Mouse (Mus musculus) cerebellum, adult 2 months (tissue): ENCODE measurements around the gene Psmb3. TPM values are rescaled to one million over a fixed set of nuclear protein-coding genes. Genes with fewer than 3 reads are reported as not detected.

Experiments
- DNase-seq, 2 experiments: peaks; one replicate each; pipeline ENCODE4 v3.0.0; 2021
- H3K27ac ChIP-seq: fragments of 200-500 bp; 2 replicates; pipeline ENCODE4 v1.5.1; 2012; ENCODE audit warnings: low read length, control low read depth, inconsistent platforms; ENCODE audit not compliant: insufficient read depth
- H3K27me3 ChIP-seq: fragments of 200-500 bp; 2 replicates; pipeline ENCODE4 v1.6.1; 2012; ENCODE audit warnings: inconsistent platforms, mild to moderate bottlenecking, low read length, moderate library complexity; ENCODE audit not compliant: control insufficient read depth, insufficient read depth
- H3K4me1 ChIP-seq: fragments of 200-500 bp; 2 replicates; pipeline ENCODE4 v1.6.1; 2011; ENCODE audit warnings: low read length; ENCODE audit not compliant: control insufficient read depth, insufficient read depth
- H3K4me3 ChIP-seq: fragments of 200-500 bp; replicated peaks from 2 replicates; pipeline ENCODE3; 2011; ENCODE audit warnings: mild to moderate bottlenecking, low read depth, low read length, control low read depth; ENCODE audit not compliant: insufficient read depth
- CTCF ChIP-seq: fragments of 200-500 bp; IDR thresholded peaks from 2 replicates; pipeline ENCODE4 v1.5.1; 2011; ENCODE audit warnings: low read depth, mild to moderate bottlenecking, control low read depth, low read length, moderate library complexity, borderline replicate concordance; ENCODE audit not compliant: insufficient read depth
- POLR2A ChIP-seq: fragments of 200-500 bp; IDR thresholded peaks from 2 replicates; pipeline ENCODE4 v1.6.1; 2011; ENCODE audit warnings: low read length, control low read depth, borderline replicate concordance; ENCODE audit not compliant: insufficient read depth
- WGBS: fragments of 180-500 bp; shearing (Covaris S2); methylation state at CpG from one replicate; pipeline ENCODE4 v1.1.7; 2018; 5-methylcytosine and 5-hydroxymethylcytosine counted together
- polyA plus RNA-seq: library from polyadenylated mRNA; depleted of rRNA; stranded (reverse); fragments of >200 nt; gene quantifications from 2 replicates; pipeline ENCODE4 v1.2.3, GENCODE M21; 2012

Gene Psmb3
- polyA plus RNA-seq, 1 experiment = 291 TPM

- H3K27me3 ChIP-seq = no peaks in the 10 kb centered on the region
- H3K4me1 ChIP-seq = peaks cover 16% of the 10 kb centered on the region
- 71% methylated on average over 6 of the region's 6 CpGs for WGBS
- no peak overlapping the region for H3K27ac ChIP-seq
- TF ChIP-seq CTCF = no peak
- TF ChIP-seq POLR2A = no peak
- no peak for DNase-seq
- H3K4me3 ChIP-seq = no peak overlapping the region
Measured at GRCm38 (mm10) chr11:97682504-97683055, 20.6 kb upstream of the Psmb3 start.

GRCm38 (mm10) chr11:97684063-97684680 is 19.0 kb upstream of the Psmb3 start:
- TF ChIP-seq POLR2A (no peak), CTCF (no peak)
- peak overlapping the region; percentile 50; the same call in 1 of the 2 replicates for H3K27ac ChIP-seq
- no peaks in the 10 kb centered on the region for H3K27me3 ChIP-seq
- WGBS = 89% methylated on average over 6 of the region's 6 CpGs
- no peak for DNase-seq
- peaks cover 16% of the 10 kb centered on the region for H3K4me1 ChIP-seq
- H3K4me3 ChIP-seq = no peak overlapping the region

- DNase-seq = peak in 1 of 2 experiments; percentile 41
- Histone ChIP-seq H3K27me3 (no peaks in the 10 kb centered on the region), H3K4me1 (peaks cover 16% of the 10 kb centered on the region), H3K27ac (peak overlapping the region; percentile 50; the same call in 1 of the 2 replicates), H3K4me3 (no peak overlapping the region)
- no peak for TF ChIP-seq CTCF
- 23% methylated on average over 7 of the region's 7 CpGs for WGBS
Measured at GRCm38 (mm10) chr11:97684766-97685165, 18.4 kb upstream of the Psmb3 start.

GRCm38 (mm10) chr11:97685613-97686321 is 17.4 kb upstream of the Psmb3 start, which contains the start of gene Cisd3:
Gene Cisd3 (plus strand): TSS chr11:97685826.
- DNase-seq = peak; percentile 94 to 96
- under 1% methylated on average over 43 of the region's 43 CpGs for WGBS
- Histone ChIP-seq H3K27ac (peak within 1 kb of the TSS; percentile 50; the same call in 1 of the 2 replicates), H3K4me1 (peaks cover 16% of the 10 kb centered on the region), H3K27me3 (no peaks in the 10 kb centered on the region), H3K4me3 (peak within 1 kb of the TSS; percentile 75)
- TF ChIP-seq CTCF = no peak
- peak; percentile 66; the same call in 1 of the 2 replicates for TF ChIP-seq POLR2A

GRCm38 (mm10) chr11:97686322-97686908 is 16.8 kb upstream of the Psmb3 start:
- 58% methylated on average over 11 of the region's 11 CpGs for WGBS
- peak overlapping the region; percentile 75 for H3K4me3 ChIP-seq
- H3K4me1 ChIP-seq = peaks cover 16% of the 10 kb centered on the region
- no peaks in the 10 kb centered on the region for H3K27me3 ChIP-seq
- H3K27ac ChIP-seq = 0 out of 2 replicates have a peak overlapping the region, but pooled peaks have one; percentile 3
- TF ChIP-seq CTCF (no peak), POLR2A (no peak)
- peak; percentile 40 to 44 for DNase-seq

- H3K27ac ChIP-seq = no peak overlapping the region
- DNase-seq = no peak
- 80% methylated on average over 3 of the region's 3 CpGs for WGBS
Measured at GRCm38 (mm10) chr11:97687061-97687460, 16.1 kb upstream of the Psmb3 start.

GRCm38 (mm10) chr11:97689861-97690260 is 13.3 kb upstream of the Psmb3 start:
- peak; percentile 92 for TF ChIP-seq CTCF
- TF ChIP-seq POLR2A = no peak
- no peaks in the 10 kb centered on the region for H3K27me3 ChIP-seq
- no peak overlapping the region for H3K4me3 ChIP-seq
- WGBS = 20% methylated on average over 10 of the region's 10 CpGs
- peak in 1 of 2 experiments; percentile 67 for DNase-seq
- no peak overlapping the region for H3K27ac ChIP-seq
- peaks cover 15% of the 10 kb centered on the region for H3K4me1 ChIP-seq

More at GRCm38 (mm10) chr11:97687061-97687460, 16.1 kb upstream of the Psmb3 start:
- peaks cover 16% of the 10 kb centered on the region for H3K4me1 ChIP-seq
- TF ChIP-seq CTCF (no peak), POLR2A (no peak)
- no peak overlapping the region for H3K4me3 ChIP-seq
- no peaks in the 10 kb centered on the region for H3K27me3 ChIP-seq

- Histone ChIP-seq H3K4me3 (no peak overlapping the region), H3K27ac (no peak overlapping the region), H3K27me3 (no peaks in the 10 kb centered on the region), H3K4me1 (peaks cover 13% of the 10 kb centered on the region)
- TF ChIP-seq POLR2A = no peak
- TF ChIP-seq CTCF = no peak
- no peak for DNase-seq
- WGBS = 24% methylated on average over 4 of the region's 4 CpGs
Measured at GRCm38 (mm10) chr11:97694435-97694834, 8.8 kb upstream of the Psmb3 start.
